Mouse (Mus musculus): Measurements from ENCODE around the gene Pmm1.
"Not testable (repeated sequence)": the region's sequence is repeated elsewhere in the genome, so short reads cannot be mapped to it uniquely, and the experiment has no call there.

Pmm1 gene

GRCm38 (mm10) chr15:81960171-81961077 is at the start of gene Pmm1:
Gene Pmm1 (minus strand): TSS chr15:81960930.
- peak; percentile 100 for DNase-seq

- DNase-seq: no peak
These were observed 43.5 kb upstream of the Pmm1 start for GRCm38 (mm10) chr15:82004257-82004656.

GRCm38 (mm10) chr15:81993992-81994391 is 33.3 kb upstream of the Pmm1 start:
- no peak for DNase-seq

GRCm38 (mm10) chr15:81990549-81990948 is 29.8 kb upstream of the Pmm1 start:
- no peak for DNase-seq

- DNase-seq: peak; percentile 65
These were observed 28.8 kb upstream of the Pmm1 start for GRCm38 (mm10) chr15:81989371-81990062.

GRCm38 (mm10) chr15:81987646-81988045 is 26.9 kb upstream of the Pmm1 start, which contains the start of gene Xrcc6:
Gene Xrcc6 (plus strand): TSS chr15:81987835.
- no peak for DNase-seq

- no peak for DNase-seq
These were observed 24.8 kb upstream of the Pmm1 start for GRCm38 (mm10) chr15:81985267-81986161.

GRCm38 (mm10) chr15:81982173-81982572 is 21.4 kb upstream of the Pmm1 start:
- no peak for DNase-seq

- no peak for DNase-seq
These were observed 19.6 kb upstream of the Pmm1 start, which contains the start of gene 1700029P11Rik for GRCm38 (mm10) chr15:81980321-81980720. Gene 1700029P11Rik (plus strand): TSS chr15:81980540.

GRCm38 (mm10) chr15:81975156-81975555 is 14.4 kb upstream of the Pmm1 start:
- not testable (repeated sequence) for DNase-seq

GRCm38 (mm10) chr15:81970498-81970897 is 9.8 kb upstream of the Pmm1 start:
- DNase-seq: not testable (repeated sequence)

GRCm38 (mm10) chr15:81969635-81970034 is 8.9 kb upstream of the Pmm1 start:
- DNase-seq: not testable (repeated sequence)

GRCm38 (mm10) chr15:81969173-81969572 is 8.4 kb upstream of the Pmm1 start:
- DNase-seq: no peak

GRCm38 (mm10) chr15:81968447-81968846 is 7.7 kb upstream of the Pmm1 start:
- DNase-seq: no peak

- no peak for DNase-seq
These were observed 7.1 kb upstream of the Pmm1 start for GRCm38 (mm10) chr15:81967821-81968220.

GRCm38 (mm10) chr15:81966062-81966829 is 5.5 kb upstream of the Pmm1 start:
- DNase-seq: no peak

- DNase-seq: no peak
These were observed 4.3 kb upstream of the Pmm1 start for GRCm38 (mm10) chr15:81964980-81965545.

GRCm38 (mm10) chr15:81964262-81964661 is 3.5 kb upstream of the Pmm1 start:
- no peak for DNase-seq

GRCm38 (mm10) chr15:81961078-81961451 is 335 bp upstream of the Pmm1 start:
- DNase-seq: no peak

- DNase-seq: no peak
These were observed 1.8 kb downstream of the Pmm1 start for GRCm38 (mm10) chr15:81958906-81959305.

- no peak for DNase-seq
These were observed 3.1 kb downstream of the Pmm1 start for GRCm38 (mm10) chr15:81957598-81957997.

- DNase-seq: peak; percentile 71
These were observed 4.3 kb downstream of the Pmm1 start for GRCm38 (mm10) chr15:81956457-81956856.
